Mouse (Mus musculus) adrenal gland, postnatal 4 days (tissue): Measurements from ENCODE around the gene Sec31a. TPM values are rescaled to one million over a fixed set of nuclear protein-coding genes. Genes with fewer than 3 reads are reported as not detected.

Experiments
- DNase-seq, 2 experiments: peaks; one replicate each; pipeline ENCODE4 v3.0.0; 2021 to 2022; ENCODE audit warnings: low spot score in 2 of 2, mixed read lengths in 2 of 2
- total RNA-seq, 2 experiments: library from RNA; stranded (reverse); gene quantifications; 2 replicates each; pipeline ENCODE4 v1.2.3; 2021

Sec31a gene
- total RNA-seq, 2 experiments from 2014 or later, result 155 to 171 TPM

DNA sequence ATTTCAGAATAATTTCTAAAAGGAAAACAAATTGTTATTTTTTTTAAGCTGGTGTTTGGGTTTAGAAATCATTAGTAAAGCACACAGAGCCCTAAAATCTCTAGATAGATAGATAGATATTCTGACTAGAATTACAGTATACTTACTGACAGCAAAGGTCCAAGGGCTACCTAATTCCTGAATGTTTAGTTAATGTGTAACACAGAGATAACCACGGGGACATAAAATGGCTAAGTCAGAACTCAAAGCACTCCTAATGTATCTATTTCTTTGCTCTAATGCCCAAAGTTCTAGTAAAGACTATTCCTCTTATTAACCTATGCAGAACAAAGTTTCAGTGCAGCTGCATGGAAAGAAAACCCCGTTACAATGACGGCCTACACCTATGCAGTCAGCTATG lies 3.1 kb downstream of the Sec31a start:
- DNase-seq, result no peak

DNA sequence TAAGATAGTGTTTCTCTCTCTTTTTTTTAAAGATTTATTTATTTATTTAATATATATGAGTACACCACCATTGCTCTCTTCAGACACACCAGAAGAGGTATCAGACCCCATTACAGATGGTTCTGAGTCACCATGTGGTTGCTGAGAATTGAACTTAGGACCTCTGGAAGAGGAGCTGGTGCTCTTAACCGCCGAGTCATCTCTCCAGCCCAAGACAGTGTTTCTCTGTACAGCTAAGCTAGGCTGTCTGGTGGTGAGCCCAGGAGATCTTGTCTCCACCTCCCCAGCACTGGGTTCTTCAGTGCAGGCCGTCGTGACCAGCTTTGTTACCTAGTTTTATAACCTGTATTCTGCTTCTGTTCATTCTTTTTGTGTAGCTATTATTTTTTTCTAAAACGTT lies 5.8 kb downstream of the Sec31a start:
- DNase-seq, result no peak

DNA sequence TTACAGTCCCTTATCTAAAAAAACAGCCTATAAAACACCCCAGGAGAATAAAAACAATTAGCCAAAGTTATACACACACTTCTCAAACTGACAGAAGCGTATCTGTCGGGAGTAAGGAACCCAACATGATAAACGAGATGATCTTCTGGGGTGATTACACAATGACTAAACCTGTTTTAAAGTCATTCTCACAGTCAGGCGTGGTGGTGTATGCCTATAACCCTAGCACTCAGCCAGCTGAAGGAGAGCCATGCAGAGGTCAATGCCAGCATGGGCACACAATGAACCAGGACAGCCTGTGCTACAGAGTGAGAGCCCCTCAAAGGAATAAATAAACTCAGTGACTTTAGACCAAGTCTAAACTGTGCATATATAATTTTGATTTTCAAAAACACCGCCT lies 7.5 kb downstream of the Sec31a start:
- no peak for DNase-seq

DNA sequence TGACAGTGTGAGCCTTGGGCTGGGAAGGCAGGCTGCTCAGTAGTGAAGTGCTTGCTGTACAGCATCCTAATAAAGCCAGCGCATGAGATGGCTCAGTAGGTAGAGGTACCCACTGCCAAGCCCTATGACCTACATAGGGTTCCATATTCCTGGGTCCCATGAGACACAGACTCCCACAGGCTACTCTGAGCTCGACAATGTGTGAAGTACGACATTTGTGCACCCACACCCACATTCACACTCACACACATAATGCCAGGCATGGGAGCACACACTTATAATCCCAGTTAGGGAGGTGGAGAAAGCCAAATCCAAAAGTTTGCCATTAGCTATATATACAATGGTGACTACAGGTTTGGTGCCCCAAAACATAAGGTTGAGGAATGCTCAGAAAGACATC lies 19.3 kb downstream of the Sec31a start:
- no peak for DNase-seq

DNA sequence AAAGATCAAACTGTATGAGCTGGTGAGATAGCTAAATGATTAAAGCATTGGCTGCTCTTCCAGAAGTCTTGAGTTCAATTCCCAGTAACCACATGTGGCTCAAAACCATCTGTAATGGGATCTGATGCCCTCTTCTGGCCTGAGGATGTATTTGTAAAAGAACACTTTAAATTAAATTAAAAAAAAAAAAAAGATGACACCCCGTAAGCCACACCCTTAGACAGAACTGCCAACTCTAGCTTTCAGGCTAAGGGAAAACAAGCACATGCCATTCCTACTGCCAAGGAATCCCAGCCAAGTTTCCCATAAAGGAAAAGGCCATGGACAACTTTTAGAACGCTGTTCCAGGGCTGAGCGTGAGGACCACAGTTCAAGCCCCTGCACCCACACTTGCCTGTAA lies 22.4 kb downstream of the Sec31a start:
- DNase-seq, result no peak

DNA sequence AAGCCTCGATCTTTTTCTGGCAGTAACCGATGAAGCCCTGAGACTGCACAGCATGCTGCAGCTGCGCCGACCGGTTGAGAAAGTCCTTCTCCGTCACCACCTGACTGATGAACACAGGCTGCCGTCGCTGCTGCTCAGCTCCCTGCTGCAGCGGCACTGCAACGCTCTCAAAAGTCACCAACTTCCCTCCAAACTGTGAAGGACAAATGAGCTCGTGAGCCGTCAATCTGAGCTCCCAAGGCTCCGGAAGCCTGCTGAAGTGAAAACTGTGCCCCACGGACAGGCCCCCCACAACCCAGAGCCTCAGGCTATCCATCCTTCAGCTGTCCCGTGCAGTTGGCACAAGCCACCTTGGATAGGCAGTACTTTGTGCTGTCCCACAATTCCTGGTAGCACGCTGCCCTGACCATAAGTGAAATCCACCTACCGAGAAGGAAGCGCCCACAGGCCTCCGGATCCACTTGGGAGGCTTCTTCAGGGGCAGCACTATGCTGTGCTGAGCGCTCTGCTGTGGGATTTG lies 23.5 kb downstream of the Sec31a start:
- peak in 1 of 2 experiments; percentile 19 for DNase-seq

DNA sequence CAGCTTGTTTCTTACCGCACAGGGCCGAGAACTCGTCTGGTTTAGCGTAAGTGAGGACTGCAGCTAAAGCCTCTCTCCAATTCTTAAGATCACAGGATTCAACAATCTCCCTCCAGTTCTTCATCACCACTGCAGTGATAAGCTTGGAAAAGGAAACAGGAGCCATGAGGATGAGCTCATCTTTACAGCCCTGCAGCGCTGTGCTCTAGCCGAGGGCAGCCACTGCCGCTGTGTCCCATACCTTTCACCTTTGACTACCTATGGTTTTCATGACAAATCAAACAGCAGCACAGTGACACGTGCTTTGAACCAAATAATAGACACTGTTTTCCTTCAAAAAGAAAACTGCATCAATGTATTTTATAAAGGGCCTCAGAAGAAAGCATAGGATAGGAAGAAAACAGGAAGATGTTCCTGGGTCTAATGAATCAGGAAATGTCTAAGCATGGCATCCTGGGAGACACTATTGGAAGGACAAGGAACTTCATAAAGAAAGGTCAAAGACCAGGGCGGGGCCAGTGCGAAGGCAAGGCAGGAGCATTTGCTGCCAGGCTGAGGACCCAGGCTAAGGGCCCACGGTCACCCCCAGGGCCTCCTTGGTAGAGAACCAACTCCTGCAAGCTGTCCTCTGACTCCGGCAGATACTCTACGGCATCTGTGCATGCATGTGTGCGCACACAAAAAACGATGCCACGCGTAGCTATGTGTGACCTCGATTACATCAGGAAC lies 32.1 kb downstream of the Sec31a start:
- DNase-seq, result no peak

DNA sequence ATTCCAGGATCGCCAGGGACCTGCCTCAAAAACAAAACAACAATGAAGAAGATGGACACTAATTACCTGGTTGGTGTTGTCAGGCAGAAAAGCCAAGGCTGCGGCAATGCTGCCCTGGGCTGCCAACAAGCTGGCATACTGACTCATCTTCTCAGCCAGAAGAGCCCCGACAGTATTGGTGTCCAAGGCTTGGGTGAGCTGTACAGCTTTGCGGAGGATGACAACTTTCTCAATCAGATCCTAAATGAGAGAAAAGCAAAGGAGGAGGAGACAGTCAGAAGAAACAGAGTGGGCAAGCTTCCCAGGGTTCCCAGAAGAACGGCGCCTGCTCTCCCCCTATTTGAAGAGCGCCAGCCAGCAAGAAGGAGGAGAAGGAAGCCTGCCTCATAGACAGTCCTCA lies 34.9 kb downstream of the Sec31a start:
- no peak for DNase-seq

DNA sequence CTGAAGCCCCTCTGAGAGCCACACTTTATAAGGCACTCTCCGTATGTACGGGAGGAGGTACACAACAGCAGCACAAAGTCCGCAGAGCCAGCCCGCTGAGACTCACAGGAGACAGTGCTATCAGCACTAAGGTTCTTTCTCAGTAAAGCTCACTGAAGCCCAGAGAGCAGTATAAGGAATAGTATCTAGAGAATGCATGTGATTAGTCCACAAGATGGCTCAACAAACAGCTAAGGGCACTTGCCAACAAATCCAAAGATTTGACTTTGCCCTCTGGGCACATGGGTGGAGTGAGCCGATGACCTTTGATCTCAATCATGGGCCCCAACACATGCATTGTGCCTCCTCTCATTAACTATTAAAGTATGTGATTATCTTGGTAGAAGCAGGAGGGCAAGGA lies 35.8 kb downstream of the Sec31a start:
- no peak for DNase-seq

DNA sequence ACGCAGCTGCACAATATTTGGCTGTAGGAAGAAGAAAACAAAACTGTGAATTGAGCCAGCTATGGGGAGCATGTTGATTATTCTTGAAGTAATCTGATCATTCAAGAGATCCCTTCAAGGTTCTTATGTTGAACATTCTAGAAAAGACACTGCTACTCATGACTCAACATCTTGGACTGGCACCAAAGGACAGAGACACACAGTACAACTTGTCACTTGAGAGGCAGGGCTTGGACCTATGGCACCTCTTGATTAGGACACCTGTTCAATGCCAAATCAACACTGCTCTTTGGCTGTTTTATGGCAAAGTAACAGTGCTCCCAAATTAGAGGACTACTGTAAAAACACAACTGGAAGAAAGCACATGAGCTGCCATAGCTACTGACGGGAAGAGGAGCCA lies 37.1 kb downstream of the Sec31a start:
- DNase-seq, result no peak

DNA sequence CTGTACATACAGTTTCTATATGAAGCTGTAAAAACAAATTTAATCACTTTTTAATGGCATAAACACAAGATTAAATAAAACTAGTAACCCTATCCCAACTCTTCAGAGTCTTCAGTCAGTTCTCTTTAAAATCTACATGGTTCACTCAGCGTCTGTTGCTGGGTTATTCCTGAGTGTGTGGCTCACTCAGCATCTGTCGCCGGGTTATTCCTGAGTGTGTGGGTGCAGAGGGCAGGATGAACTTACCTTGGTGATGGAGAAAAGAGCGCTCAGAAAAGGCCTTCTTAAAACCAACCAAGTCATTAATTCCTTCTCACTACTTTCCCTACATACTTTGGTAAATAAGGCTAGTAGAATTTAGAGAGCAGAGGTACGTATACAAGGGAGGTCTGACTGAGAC lies 37.8 kb downstream of the Sec31a start:
- DNase-seq, result no peak

DNA sequence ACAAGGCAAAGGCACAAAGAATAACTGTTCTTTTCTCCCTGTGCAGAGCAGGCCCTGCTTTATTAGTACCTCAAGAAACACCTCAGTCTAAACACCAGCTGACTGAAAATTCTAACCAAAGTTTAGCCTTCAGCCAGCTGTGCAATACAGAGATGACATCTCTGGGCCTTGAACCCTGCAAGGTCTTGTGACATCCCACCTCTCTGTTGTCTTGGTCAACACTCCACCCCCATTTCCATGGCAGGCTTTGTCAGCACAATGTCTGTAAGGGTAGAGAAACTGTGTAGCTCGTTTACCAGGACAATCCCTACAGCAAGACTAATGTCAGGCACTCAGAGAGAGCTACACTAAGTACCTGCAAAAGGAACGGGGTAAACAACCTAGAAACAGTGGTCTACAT lies 38.7 kb downstream of the Sec31a start:
- no peak for DNase-seq

DNA sequence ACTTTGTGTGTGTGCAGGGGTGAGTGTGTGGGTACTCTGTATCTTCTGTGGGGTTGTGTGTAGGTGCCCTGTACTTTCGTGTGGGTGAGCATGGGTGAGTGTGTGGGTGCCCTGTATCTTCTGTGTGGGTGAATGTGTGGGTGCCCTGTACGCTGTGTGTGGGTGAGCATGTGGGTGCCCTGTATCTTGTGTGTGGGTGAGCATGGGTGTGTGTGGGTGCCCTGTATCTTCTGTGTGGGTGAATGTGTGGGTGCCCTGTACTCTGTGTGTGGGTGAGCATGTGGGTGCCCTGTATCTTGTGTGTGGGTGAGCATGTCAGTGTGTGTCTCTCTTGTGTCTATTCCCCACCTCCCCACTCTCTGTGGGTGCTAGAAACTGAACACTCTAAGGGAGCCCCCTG lies 41.3 kb downstream of the Sec31a start:
- no peak for DNase-seq

DNA sequence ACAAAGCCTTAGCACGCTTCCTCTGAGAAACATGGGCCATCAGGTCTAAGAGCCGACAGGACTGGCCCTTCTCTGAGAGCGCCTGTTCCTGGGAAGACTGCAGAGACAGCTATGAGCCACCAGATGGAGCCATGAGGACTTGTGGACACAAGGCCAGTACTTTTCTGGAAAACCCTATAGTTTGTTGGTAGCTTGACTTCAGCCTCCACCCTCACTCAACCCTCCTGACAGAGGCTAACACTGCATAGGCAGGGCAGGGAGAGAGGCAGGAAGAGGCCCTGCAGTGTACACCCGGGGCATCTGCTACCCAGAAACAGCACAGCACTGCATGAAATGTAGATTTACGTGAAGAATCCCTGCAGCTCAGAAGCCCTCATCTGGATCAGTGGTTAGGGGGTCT lies 42.1 kb downstream of the Sec31a start:
- DNase-seq, result no peak

DNA sequence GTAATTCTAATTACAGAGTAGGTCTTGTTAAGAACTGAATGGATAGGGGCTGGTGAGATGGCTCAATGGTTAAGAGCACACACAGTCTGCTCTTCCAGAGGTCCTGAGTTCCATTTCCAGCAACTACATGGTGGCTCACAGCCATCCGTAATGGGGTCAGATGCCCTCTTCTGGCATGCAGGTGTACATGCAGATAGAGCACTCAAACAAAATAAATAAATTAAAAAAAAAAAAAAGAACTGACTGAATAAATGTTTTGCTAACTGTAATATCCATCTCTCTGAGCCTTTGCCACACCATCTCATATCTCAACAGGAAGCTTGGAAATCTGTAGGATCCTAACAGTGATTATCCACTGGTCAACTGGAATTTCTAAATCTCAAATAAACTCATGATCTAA lies 45.1 kb downstream of the Sec31a start:
- no peak for DNase-seq

DNA sequence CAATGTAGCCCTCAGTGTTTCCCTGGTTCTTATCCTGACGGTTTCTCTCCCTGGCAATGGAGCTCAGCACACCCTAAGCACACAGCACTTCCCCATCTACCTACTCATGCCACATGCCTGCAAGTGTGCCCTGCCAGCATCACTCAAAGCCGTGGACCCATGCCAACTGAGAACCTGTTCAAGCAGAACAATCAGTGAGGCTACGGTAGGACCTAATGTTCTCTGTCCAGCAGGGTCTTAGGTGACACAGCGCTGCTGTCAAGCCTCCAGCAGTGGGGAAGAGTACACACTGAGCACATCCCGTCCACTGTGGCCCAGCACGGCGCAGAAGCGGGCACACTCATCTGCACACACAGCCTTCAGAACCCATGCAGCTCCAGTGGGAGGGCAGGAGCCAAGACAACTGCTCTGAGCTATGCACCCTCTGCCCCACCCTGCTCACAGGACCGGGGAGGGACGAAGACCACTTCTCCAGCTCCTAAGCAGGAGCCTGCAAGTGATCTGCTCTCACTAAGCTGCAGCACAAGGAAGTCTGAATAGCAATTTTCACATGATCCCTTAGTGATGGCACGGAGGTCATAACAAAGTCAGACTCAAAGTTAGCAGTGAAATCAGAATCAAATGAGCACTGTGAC lies 46.1 kb downstream of the Sec31a start:
- no peak for DNase-seq

DNA sequence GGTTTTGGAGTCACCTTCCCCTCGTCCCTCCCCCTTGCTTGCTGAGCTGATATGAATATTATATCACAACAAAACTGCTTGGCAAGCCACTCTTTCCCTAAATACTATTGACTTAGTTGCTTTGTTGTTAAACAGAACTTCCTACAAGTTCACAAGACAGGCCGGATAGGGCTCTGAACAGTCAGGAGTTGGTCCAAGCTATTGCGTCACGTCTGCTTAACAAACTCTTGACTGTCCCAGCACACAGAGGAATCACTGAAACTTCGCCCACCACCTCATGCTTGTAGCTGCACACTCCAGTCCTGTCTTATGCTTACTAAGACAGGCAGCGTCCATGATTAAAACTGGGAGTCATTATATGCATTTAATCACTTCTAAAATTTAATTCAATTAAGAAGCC lies 46.9 kb downstream of the Sec31a start:
- no peak for DNase-seq

DNA sequence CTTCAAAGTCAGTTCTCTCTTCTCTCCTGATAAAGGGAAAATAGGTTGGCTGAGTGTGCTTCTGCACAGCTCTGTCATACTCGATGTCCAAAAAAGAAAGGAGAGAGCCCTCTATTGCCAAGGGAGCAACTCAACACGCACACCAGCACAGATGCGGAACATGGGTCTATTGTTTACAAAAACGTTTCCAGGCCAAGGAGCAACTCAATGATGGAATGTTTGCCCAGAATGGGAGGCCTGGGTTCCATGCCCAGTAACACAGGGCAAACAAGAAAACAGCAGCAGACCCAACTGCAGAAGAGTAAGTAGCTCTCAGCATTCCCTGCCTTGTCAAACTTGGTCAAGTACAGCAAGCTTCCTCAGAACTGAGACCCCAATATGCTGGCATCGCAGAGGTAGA lies 47.5 kb downstream of the Sec31a start:
- DNase-seq, result no peak

DNA sequence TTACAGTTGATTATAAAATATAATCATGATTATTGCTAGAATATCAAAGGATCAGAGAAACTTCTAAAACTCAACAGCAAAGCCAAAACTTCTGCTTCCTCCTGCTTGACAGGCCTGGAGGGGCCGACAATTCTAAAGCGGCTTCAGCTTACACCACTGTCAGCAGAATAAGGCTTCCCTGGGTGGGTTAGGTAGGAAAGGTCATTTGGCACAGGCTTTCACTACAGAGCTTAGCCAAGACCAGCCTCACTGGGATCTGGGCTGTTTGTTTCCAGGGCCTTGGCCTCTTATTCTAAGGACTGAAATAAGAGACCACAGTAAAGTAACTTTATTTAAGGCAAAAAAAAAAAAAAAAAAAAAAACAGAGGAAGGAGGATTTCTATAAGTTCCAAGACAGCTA lies 49.0 kb downstream of the Sec31a start:
- DNase-seq, result no peak

DNA sequence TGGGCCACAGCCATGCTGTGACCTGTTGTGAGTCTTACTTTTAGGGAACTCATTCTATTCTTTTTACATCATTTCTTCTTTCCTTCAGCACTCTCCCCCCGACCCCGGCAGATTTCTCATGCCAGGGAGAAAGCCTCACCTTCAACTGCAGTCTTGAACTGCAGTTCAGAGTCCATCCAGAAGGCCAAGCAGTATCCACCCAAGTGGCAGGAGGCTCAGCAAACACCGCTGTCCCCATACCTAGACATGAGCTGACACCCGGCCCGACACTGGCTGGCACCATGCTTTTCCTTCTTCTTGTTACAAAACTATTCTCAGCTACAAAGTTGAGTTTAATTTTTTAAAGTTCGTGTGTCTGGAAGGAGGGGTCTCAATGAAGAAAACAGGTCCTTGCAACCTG lies 55.7 kb downstream of the Sec31a start:
- no peak for DNase-seq

DNA sequence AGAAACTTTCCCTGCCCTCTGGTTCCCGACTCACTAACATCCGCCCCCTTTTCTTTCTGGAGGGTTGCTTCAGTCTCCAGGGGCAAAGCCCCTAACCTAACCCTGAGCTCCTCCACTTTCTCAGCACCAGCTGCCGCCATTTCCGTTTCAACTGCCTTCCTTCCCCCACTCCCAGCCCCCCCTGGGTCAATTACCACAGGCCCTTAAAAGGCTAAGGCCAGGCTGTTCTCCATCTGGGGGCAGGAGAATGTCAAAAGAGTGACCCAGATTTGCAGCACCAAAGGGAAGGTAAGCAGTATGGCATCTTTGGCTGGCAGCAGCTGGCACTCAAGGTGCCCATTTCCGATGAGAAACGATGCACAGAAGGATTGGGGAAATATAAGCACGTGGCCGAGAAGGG lies 57.7 kb downstream of the Sec31a start:
- no peak for DNase-seq

DNA sequence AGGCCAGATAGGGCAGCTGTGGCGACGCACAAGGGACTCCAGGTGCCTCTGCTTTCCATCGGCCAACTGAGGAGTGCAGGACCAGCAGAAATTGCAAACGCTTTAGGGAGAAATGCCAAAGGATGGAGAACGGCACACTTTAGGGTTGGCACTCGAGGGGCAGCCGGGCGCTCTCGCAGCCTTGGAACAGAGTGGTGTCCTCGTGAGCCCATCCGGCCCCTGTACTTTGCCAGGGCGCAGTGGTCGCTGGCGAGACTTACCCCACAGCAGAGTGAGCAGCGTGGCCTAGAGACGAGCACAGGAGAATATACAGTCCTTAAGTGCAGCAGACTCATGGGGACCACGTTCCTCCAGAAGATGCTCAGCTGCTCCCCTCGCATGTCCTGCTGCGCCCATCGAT lies 61.4 kb downstream of the Sec31a start:
- no peak for DNase-seq
